ENCODE assay signal across 18 mouse cellular contexts in the genomic region with DNA sequence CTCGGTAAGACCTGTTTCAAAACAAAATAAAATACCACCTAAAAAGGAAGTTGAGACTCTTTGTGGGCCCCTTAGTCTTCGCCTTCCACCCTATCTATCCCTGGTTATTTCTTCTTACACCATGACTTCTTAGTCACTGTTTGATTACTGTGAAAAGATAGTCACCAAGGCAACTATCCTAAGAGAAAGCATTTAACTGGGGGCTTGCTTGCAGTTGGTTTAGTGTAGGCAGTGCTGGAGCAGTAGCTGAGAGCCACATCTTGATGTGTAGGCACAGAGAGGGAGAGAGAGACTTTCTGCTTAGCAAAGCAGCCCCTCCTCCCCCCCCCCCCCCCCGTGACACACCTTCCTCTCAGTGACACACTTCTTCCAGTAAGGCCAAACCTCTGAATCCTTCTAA. TPM values are rescaled to one million over a fixed set of nuclear protein-coding genes. Genes with fewer than 3 reads are reported as not detected.
DNase-seq lines count a peak whose midpoint lies in the region; ATAC-seq and TF ChIP-seq lines count a peak whose summit lies in the region.
"Had no signal": no experiment of that assay in that cellular context is flagged by ENCODE, and none has a peak within 500 bp of the region (broad histone marks: within the 10 kb centered on the region; RNA-seq: fewer than 3 reads in every experiment).

No protein-coding gene starts in this region.

- WGBS in intestine, embryonic 14.5 days: 72% methylated on average over 2 of the region's 3 CpGs
- WGBS in stomach, embryonic 14.5 days: 72% methylated on average over 2 of the region's 3 CpGs
- WGBS in lung, postnatal 0 days: 44% methylated on average over 2 of the region's 3 CpGs
- WGBS in forebrain, embryonic 13.5 days: 83% methylated on average over 2 of the region's 3 CpGs

- H3K4me1 ChIP-seq in MEL (ENCODE audit: control insufficient read depth in 1 of 2, insufficient read depth in 2 of 2, low read length in 2 of 2): peaks cover 6 to 46% of the 10 kb centered on the region in 2 experiments
- no peaks in the 10 kb centered on the region for H3K4me1 ChIP-seq in intestine, embryonic 14.5 days (replicated peaks; ENCODE audit: control insufficient read depth, insufficient read depth, low read length)
- no peaks in the 10 kb centered on the region for H3K4me1 ChIP-seq in stomach, embryonic 14.5 days (ENCODE audit: control insufficient read depth, insufficient read depth, low read length)
- H3K4me1 ChIP-seq in lung, postnatal 0 days (ENCODE audit: insufficient read depth, low read depth, low read length): no peaks in the 10 kb centered on the region
- H3K4me1 ChIP-seq in forebrain, embryonic 13.5 days: 0 out of 2 replicates have a peak, but pooled peaks cover 2% of the 10 kb centered on the region
- H3K4me1 ChIP-seq: neural tube, embryonic 15.5 days had no signal

- H3K36me3 ChIP-seq in MEL (ENCODE audit: control insufficient read depth in 1 of 2, insufficient read depth in 2 of 2, low read length in 2 of 2): peaks cover 0 to 33% of the 10 kb centered on the region in 2 experiments; a peak in 2 of 4 replicates
- H3K36me3 ChIP-seq in intestine, embryonic 14.5 days (ENCODE audit: control insufficient read depth, insufficient read depth, low read length): no peaks in the 10 kb centered on the region
- H3K36me3 ChIP-seq in stomach, embryonic 14.5 days (ENCODE audit: control insufficient read depth, insufficient read depth, low read length): no peaks in the 10 kb centered on the region
- H3K36me3 ChIP-seq in lung, postnatal 0 days (ENCODE audit: insufficient read depth, low read length): no peaks in the 10 kb centered on the region
- H3K36me3 ChIP-seq in forebrain, embryonic 13.5 days (ENCODE audit: poor library complexity, severe bottlenecking): no peaks in the 10 kb centered on the region
- H3K36me3 ChIP-seq: hindbrain, embryonic 10.5 days; limb, embryonic 13.5 days; neural tube, embryonic 15.5 days had no signal

- no peak for TF ChIP-seq RAD21 in MEL (IDR thresholded peaks at IDR 0.05; ENCODE audit: low read depth, low read length)

- peak; percentile 53 for ATAC-seq in intestine, embryonic 14.5 days (replicated peaks; ENCODE audit: low FRiP score, low TSS enrichment, low read depth)
- peak; percentile 38; the same call in 1 of the 2 replicates for ATAC-seq in stomach, embryonic 14.5 days (ENCODE audit: insufficient number of reproducible peaks, insufficient read depth, low FRiP score, low read depth)
- ATAC-seq in lung, postnatal 0 days: no peak
- ATAC-seq in forebrain, embryonic 13.5 days: no peak
- ATAC-seq: forebrain, embryonic 14.5 days had no signal

- peak overlapping the region; percentile 100 for H3K27ac ChIP-seq in MEL (ENCODE audit: control insufficient read depth, low read depth, low read length)
- H3K27ac ChIP-seq in intestine, embryonic 14.5 days (ENCODE audit: low read depth): no peak overlapping the region
- no peak overlapping the region for H3K27ac ChIP-seq in stomach, embryonic 14.5 days (ENCODE audit: low read length)
- H3K27ac ChIP-seq in lung, postnatal 0 days (ENCODE audit: low read length): no peak overlapping the region
- no peak overlapping the region for H3K27ac ChIP-seq in forebrain, embryonic 13.5 days
- H3K27ac ChIP-seq: hindbrain, embryonic 10.5 days; limb, embryonic 13.5 days; macrophage; neural tube, embryonic 15.5 days had no signal

- no peaks in the 10 kb centered on the region for H3K9me3 ChIP-seq in MEL (replicated peaks; ENCODE audit: insufficient read depth, low read length)
- H3K9me3 ChIP-seq in intestine, embryonic 14.5 days (ENCODE audit: control insufficient read depth, low read length): no peaks in the 10 kb centered on the region
- no peaks in the 10 kb centered on the region for H3K9me3 ChIP-seq in stomach, embryonic 14.5 days (ENCODE audit: control insufficient read depth, low read depth, low read length)
- H3K9me3 ChIP-seq in lung, postnatal 0 days (ENCODE audit: low read length): no peaks in the 10 kb centered on the region
- no peaks in the 10 kb centered on the region for H3K9me3 ChIP-seq in forebrain, embryonic 13.5 days (replicated peaks)
- H3K9me3 ChIP-seq: hindbrain, embryonic 10.5 days; limb, embryonic 13.5 days; neural tube, embryonic 15.5 days had no signal

- DNase-seq in CD4-positive helper T cell, adult 2 months (ENCODE audit: low read depth, low spot score): peak; percentile 8
- peak; percentile 94 for DNase-seq in MEL (ENCODE audit: low read depth, low spot score)
- no peak for DNase-seq in intestine, embryonic 14.5 days (ENCODE audit: low spot score)
- no peak for DNase-seq in lung, postnatal 0 days (ENCODE audit: low spot score)
- DNase-seq in heart, adult 8-10 months (ENCODE audit: low spot score): no peak
- DNase-seq: adrenal gland, postnatal 10 days; cerebellum, postnatal 14 days; lung, adult 2 months; midbrain, embryonic 14.5 days; thymus, postnatal 25 days had no signal

- peak; percentile 93 to 94 for TF ChIP-seq EP300 in MEL (IDR thresholded peaks at IDR 0.05; ENCODE audit: low read depth in 1 of 2, low read length in 2 of 2)
- no peak for TF ChIP-seq EP300 in lung, postnatal 0 days (IDR thresholded peaks at IDR 0.05)

- H3K79me2 ChIP-seq in MEL (ENCODE audit: control insufficient read depth, insufficient read depth, low read length, poor library complexity): no peaks in the 10 kb centered on the region

- H3K27me3 ChIP-seq in MEL (ENCODE audit: control insufficient read depth in 1 of 2, insufficient read depth in 2 of 2, low read length in 2 of 2): no peaks in the 10 kb centered on the region
- no peaks in the 10 kb centered on the region for H3K27me3 ChIP-seq in intestine, embryonic 14.5 days (replicated peaks; ENCODE audit: control insufficient read depth, insufficient read depth, low read length)
- H3K27me3 ChIP-seq in stomach, embryonic 14.5 days (ENCODE audit: control insufficient read depth, insufficient read depth, low read length): no peaks in the 10 kb centered on the region
- peaks cover 4% of the 10 kb centered on the region; the same call in 1 of the 2 replicates for H3K27me3 ChIP-seq in lung, postnatal 0 days (replicated peaks; ENCODE audit: insufficient read depth, low read length)
- H3K27me3 ChIP-seq in forebrain, embryonic 13.5 days: no peaks in the 10 kb centered on the region
- H3K27me3 ChIP-seq: limb, embryonic 13.5 days; neural tube, embryonic 15.5 days had no signal

- no peak overlapping the region for H3K4me2 ChIP-seq in intestine, embryonic 14.5 days (ENCODE audit: low read length)
- no peak overlapping the region for H3K4me2 ChIP-seq in stomach, embryonic 14.5 days (replicated peaks; ENCODE audit: low read depth, low read length)
- no peak overlapping the region for H3K4me2 ChIP-seq in lung, postnatal 0 days (replicated peaks; ENCODE audit: low read depth, low read length)
- H3K4me2 ChIP-seq in forebrain, embryonic 13.5 days: no peak overlapping the region
- H3K4me2 ChIP-seq: limb, embryonic 13.5 days; neural tube, embryonic 15.5 days had no signal

- no peak for TF ChIP-seq CTCF in MEL (IDR thresholded peaks at IDR 0.05 in 2 of 3, conservative IDR thresholded peaks at IDR 0.05 in 1 of 3; ENCODE audit: control insufficient read depth in 1 of 3, insufficient read depth in 1 of 3, low read depth in 2 of 3, low read length in 3 of 3, poor library complexity in 1 of 3, severe bottlenecking in 1 of 3)
- no peak for TF ChIP-seq CTCF in lung, postnatal 0 days (IDR thresholded peaks at IDR 0.05)

- H3K4me3 ChIP-seq in MEL (ENCODE audit: control insufficient read depth in 1 of 2, insufficient read depth in 1 of 2, low read depth in 2 of 2, low read length in 2 of 2): peak overlapping the region; percentile 30
- H3K4me3 ChIP-seq in intestine, embryonic 14.5 days (ENCODE audit: low read depth, low read length): no peak overlapping the region
- H3K4me3 ChIP-seq in stomach, embryonic 14.5 days (ENCODE audit: low read depth, low read length): no peak overlapping the region
- H3K4me3 ChIP-seq in lung, postnatal 0 days (ENCODE audit: low read depth, low read length): no peak overlapping the region
- H3K4me3 ChIP-seq in forebrain, embryonic 13.5 days: no peak overlapping the region
- H3K4me3 ChIP-seq: hindbrain, embryonic 10.5 days; limb, embryonic 13.5 days; myocyte; neural tube, embryonic 15.5 days had no signal

- peak in 1 of 2 experiments; percentile 63; a peak in 2 of 4 replicates for TF ChIP-seq POLR2A in MEL (IDR thresholded peaks at IDR 0.05; ENCODE audit: control insufficient read depth in 1 of 2, insufficient read depth in 1 of 2, low read depth in 1 of 2, low read length in 2 of 2, poor library complexity in 1 of 2)

- H3K9ac ChIP-seq in MEL (ENCODE audit: control insufficient read depth, low read depth, low read length, poor library complexity, severe bottlenecking): peak overlapping the region; percentile 50
- no peak overlapping the region for H3K9ac ChIP-seq in intestine, embryonic 14.5 days (ENCODE audit: low read length)
- H3K9ac ChIP-seq in stomach, embryonic 14.5 days (replicated peaks; ENCODE audit: low read depth, low read length): no peak overlapping the region
- H3K9ac ChIP-seq in lung, postnatal 0 days (replicated peaks; ENCODE audit: low read depth): no peak overlapping the region
- H3K9ac ChIP-seq in forebrain, embryonic 13.5 days: no peak overlapping the region
- H3K9ac ChIP-seq: limb, embryonic 13.5 days; neural tube, embryonic 15.5 days had no signal

TF ChIP-seq in MEL, 35 proteins besides CTCF, POLR2A, EP300 and RAD21 (continues in another document):
- TF ChIP-seq ETS1 (IDR thresholded peaks at IDR 0.05; ENCODE audit: low read depth, low read length) (peak; percentile 94), SMC3 (IDR thresholded peaks at IDR 0.05; ENCODE audit: low read depth, low read length) (no peak), E2F4 (IDR thresholded peaks at IDR 0.05; ENCODE audit: borderline replicate concordance, low read depth, low read length) (no peak), RCOR1 (IDR thresholded peaks at IDR 0.05; ENCODE audit: low read depth, low read length) (peak; percentile 89), TBP (IDR thresholded peaks at IDR 0.05; ENCODE audit: low read depth, low read length) (peak; percentile 87), MAFK (IDR thresholded peaks at IDR 0.05; ENCODE audit: borderline replicate concordance, low read depth, low read length) (peak; percentile 69), GABPA (IDR thresholded peaks at IDR 0.05; ENCODE audit: low read depth, low read length) (peak; percentile 65), ZKSCAN1 (IDR thresholded peaks at IDR 0.05; ENCODE audit: low read depth, low read length) (no peak)

RNA-seq across cellular contexts. Expression of gene Plekhg3, which starts 29.8 kb away (rescaled TPM):
- 0.92 and 1.9 TPM in 2 replicates for total RNA-seq in MEL (2012; rRNA removed)
- polyA plus RNA-seq in MEL (2012; ENCODE audit: insufficient read depth in 1 of 2, insufficient read length in 2 of 2, low read depth in 1 of 2, low replicate concordance in 2 of 2, missing spikeins in 1 of 2): 1 to 10 TPM in 1 of 2 experiments, not detected in 1; 7.0 TPM
- polyA plus RNA-seq in intestine, embryonic 14.5 days (2014; fragmentation: Nextera tagmentation; extraction: Ambion mirVana): 9.5 and 10.4 TPM in 2 replicates
- 13.8 TPM in 2 replicates for polyA plus RNA-seq in stomach, embryonic 14.5 days (2014; fragmentation: Nextera tagmentation; extraction: Ambion mirVana)
- polyA plus RNA-seq in lung, postnatal 0 days (2015; fragmentation: Nextera tagmentation; extraction: Ambion mirVana): 2.1 and 2.9 TPM in 2 replicates
- polyA plus RNA-seq in forebrain, embryonic 13.5 days (2015; fragmentation: Nextera tagmentation; extraction: Ambion mirVana): 0.63 and 0.97 TPM in 2 replicates
- total RNA-seq in heart, adult 8-10 months (2022): 10 to 100 TPM; 11.4 to 14.3 (median 13.2) TPM

Comparison
In these comparisons a context has a peak if more than half of its experiments do, and no peak if none do; other contexts are left out.
1. DNase-seq: peak in CD4-positive helper T cell, adult 2 months (single experiment) and MEL (single experiment); none in intestine, embryonic 14.5 days (single experiment), lung, postnatal 0 days (single experiment) and heart, adult 8-10 months (single experiment).
2. H3K4me3 ChIP-seq: peak in MEL (2 of 2); none in intestine, embryonic 14.5 days (single experiment), stomach, embryonic 14.5 days (single experiment), lung, postnatal 0 days (single experiment) and forebrain, embryonic 13.5 days (single experiment).
3. ATAC-seq: peak in intestine, embryonic 14.5 days (single experiment) and stomach, embryonic 14.5 days (single experiment); none in lung, postnatal 0 days (single experiment) and forebrain, embryonic 13.5 days (single experiment).